Mouse (Mus musculus) G1E (cell line): ENCODE measurements around the gene Gm10643. TPM values are rescaled to one million over a fixed set of nuclear protein-coding genes. Genes with fewer than 3 reads are reported as not detected.

Experiments used
- ATAC-seq: 2 replicates; pipeline ENCODE4 v1.8.0; 2016; ENCODE audit warnings: mild to moderate bottlenecking; ENCODE audit not compliant: insufficient number of reproducible peaks, poor library complexity, low FRiP score, severe bottlenecking; ENCODE audit errors: extremely low read depth
- DNase-seq: peaks from one replicate; pipeline ENCODE4 v3.0.0; 2012; ENCODE audit warnings: low spot score
- H3K27me3 ChIP-seq: 2 replicates; pipeline ENCODE4 v1.6.1; 2012; ENCODE audit warnings: mild to moderate bottlenecking, low read length, inconsistent platforms; ENCODE audit not compliant: insufficient read depth
- H3K36me3 ChIP-seq: replicated peaks from 2 replicates; pipeline ENCODE3; 2012; ENCODE audit warnings: mild to moderate bottlenecking, inconsistent platforms
- H3K4me1 ChIP-seq: 2 replicates; pipeline ENCODE4 v1.6.1; 2012; ENCODE audit warnings: low read depth, low read length, inconsistent platforms, mixed read lengths; ENCODE audit not compliant: insufficient read depth
- H3K4me3 ChIP-seq: 2 replicates; pipeline ENCODE4 v1.5.1; 2012; ENCODE audit warnings: low read depth, mild to moderate bottlenecking, inconsistent platforms, low read length, moderate library complexity, mixed read lengths
- H3K9me3 ChIP-seq: replicated peaks from 2 replicates; pipeline ENCODE4 v1.6.1; 2012; ENCODE audit warnings: inconsistent platforms
- CTCF ChIP-seq: IDR thresholded peaks from 2 replicates; pipeline ENCODE4 v1.5.1; 2012; ENCODE audit warnings: low read depth, low read length, inconsistent platforms, mixed read lengths
- GATA1 ChIP-seq: IDR thresholded peaks from 2 replicates; pipeline ENCODE4 v1.6.1; 2012; ENCODE audit warnings: borderline replicate concordance, low read length, inconsistent platforms, mixed read lengths
- GATA2 ChIP-seq: IDR thresholded peaks from 2 replicates; pipeline ENCODE4 v1.6.1; 2012; ENCODE audit warnings: low read depth, low read length, inconsistent platforms, borderline replicate concordance
- POLR2AphosphoS5 ChIP-seq: IDR thresholded peaks from 2 replicates; pipeline ENCODE4 v1.6.1; 2012; ENCODE audit warnings: low read depth, low read length, inconsistent platforms; ENCODE audit not compliant: insufficient replicate concordance
- TAL1 ChIP-seq: conservative IDR thresholded peaks from 2 replicates; pipeline ENCODE4 v1.6.1; 2012; ENCODE audit warnings: low read depth, low read length, inconsistent platforms, mixed read lengths
- polyA plus RNA-seq: library from polyadenylated mRNA; stranded (reverse); fragments of >175 nt; gene quantifications from 2 replicates; pipeline ENCODE4 v1.2.3, GENCODE M21; 2012
- total RNA-seq, 2 experiments: library from RNA; stranded (forward) in 1 of 2; stranded (reverse) in 1 of 2; fragments of 200-1000 nt in 1 of 2; fragments of >200 nt in 1 of 2; fragmentation: Nextera tagmentation in 1 of 2; gene quantifications; 2 replicates each; pipeline ENCODE4 v1.2.3; 2014 to 2017

Gene Gm10643
- total and polyA plus RNA-seq, 3 experiments: 0.05 to 2.0 (median 1.3) TPM

- DNase-seq: no peak
- Histone ChIP-seq H3K27me3 (no peaks in the 10 kb centered on the region), H3K36me3 (peaks cover 96% of the 10 kb centered on the region), H3K4me3 (no peak overlapping the region), H3K4me1 (0 out of 2 replicates have a peak, but pooled peaks cover 3% of the 10 kb centered on the region), H3K9me3 (no peaks in the 10 kb centered on the region)
- no peak for TF ChIP-seq POLR2AphosphoS5
- no peak for TF ChIP-seq TAL1
- TF ChIP-seq GATA2: no peak
- TF ChIP-seq CTCF: no peak
- TF ChIP-seq GATA1: no peak
- no peak for ATAC-seq
Measured at GRCm38 (mm10) chr8:84084341-84085115, 19.6 kb upstream of the Gm10643 start.

GRCm38 (mm10) chr8:84083829-84084241, 18.9 kb upstream of the Gm10643 start:
- Histone ChIP-seq H3K27me3 (no peaks in the 10 kb centered on the region), H3K4me3 (no peak overlapping the region), H3K36me3 (peaks cover 96% of the 10 kb centered on the region), H3K9me3 (no peaks in the 10 kb centered on the region), H3K4me1 (0 out of 2 replicates have a peak, but pooled peaks cover 4% of the 10 kb centered on the region)
- TF ChIP-seq GATA1 (no peak), CTCF (no peak), POLR2AphosphoS5 (no peak), GATA2 (no peak)
- ATAC-seq (no peak), DNase-seq (no peak)

- 0 out of 2 replicates have a peak, but pooled peaks cover 4% of the 10 kb centered on the region for H3K4me1 ChIP-seq
- ATAC-seq (no peak), DNase-seq (no peak)
- no peaks in the 10 kb centered on the region for H3K27me3 ChIP-seq
- H3K4me3 ChIP-seq: no peak overlapping the region
- TF ChIP-seq GATA2: no peak
- TF ChIP-seq CTCF: no peak
- no peak for TF ChIP-seq POLR2AphosphoS5
- TF ChIP-seq TAL1: no peak
- TF ChIP-seq GATA1: no peak
- no peaks in the 10 kb centered on the region for H3K9me3 ChIP-seq
- peaks cover 93% of the 10 kb centered on the region for H3K36me3 ChIP-seq
Measured at GRCm38 (mm10) chr8:84079206-84079605, 14.3 kb upstream of the Gm10643 start.

DNA sequence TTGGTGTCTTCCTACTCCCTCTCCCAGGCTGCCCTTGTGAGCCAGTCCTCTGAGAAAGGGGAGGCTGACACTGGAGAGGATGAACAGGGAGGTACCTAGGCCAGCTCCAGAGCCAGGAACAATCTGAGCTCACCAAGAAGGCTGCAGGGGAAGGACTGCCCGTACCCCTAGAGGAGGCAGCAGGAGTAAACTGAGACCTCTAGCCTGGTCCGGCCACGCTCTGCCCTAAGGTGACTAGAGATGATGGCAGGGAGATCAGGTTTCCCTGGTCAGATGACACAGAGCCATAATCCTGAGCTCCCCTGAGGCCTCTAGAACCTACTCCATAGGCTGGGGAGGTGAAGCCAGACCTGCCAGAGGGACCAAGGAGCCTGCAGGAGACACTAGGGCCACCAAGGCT, 11.9 kb upstream of the Gm10643 start:
- Histone ChIP-seq H3K36me3 (peaks cover 90% of the 10 kb centered on the region), H3K27me3 (no peaks in the 10 kb centered on the region), H3K4me3 (no peak overlapping the region), H3K9me3 (no peaks in the 10 kb centered on the region), H3K4me1 (peaks cover 16% of the 10 kb centered on the region)
- ATAC-seq: no peak
- TF ChIP-seq GATA1 (no peak), CTCF (no peak), GATA2 (no peak), POLR2AphosphoS5 (no peak), TAL1 (no peak)
- DNase-seq: no peak

DNA sequence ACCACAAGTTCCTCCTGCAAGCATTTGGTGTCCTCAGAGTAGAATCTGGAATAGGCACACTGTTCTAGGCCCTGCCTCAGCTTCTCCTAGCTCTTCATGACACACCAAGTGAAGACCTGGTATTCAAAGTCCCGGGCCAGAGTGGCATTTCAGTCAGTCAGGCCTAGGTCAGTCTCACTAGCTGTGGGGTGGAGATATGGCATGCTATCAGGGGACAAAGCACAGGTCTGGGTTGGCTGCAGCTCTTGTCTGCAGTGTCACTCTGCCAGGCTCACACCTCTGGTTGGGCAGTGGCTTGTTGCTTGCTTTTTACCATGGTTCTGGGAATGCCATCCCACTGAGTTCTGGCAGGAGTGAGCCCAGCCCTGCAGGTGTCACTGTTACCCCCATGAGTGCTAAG, 11.5 kb upstream of the Gm10643 start:
- Histone ChIP-seq H3K9me3 (no peaks in the 10 kb centered on the region), H3K4me3 (no peak overlapping the region), H3K27me3 (no peaks in the 10 kb centered on the region), H3K36me3 (peaks cover 89% of the 10 kb centered on the region), H3K4me1 (peaks cover 19% of the 10 kb centered on the region)
- no peak for ATAC-seq
- DNase-seq: no peak
- TF ChIP-seq TAL1 (no peak), POLR2AphosphoS5 (no peak), GATA2 (no peak), CTCF (no peak), GATA1 (no peak)

DNA sequence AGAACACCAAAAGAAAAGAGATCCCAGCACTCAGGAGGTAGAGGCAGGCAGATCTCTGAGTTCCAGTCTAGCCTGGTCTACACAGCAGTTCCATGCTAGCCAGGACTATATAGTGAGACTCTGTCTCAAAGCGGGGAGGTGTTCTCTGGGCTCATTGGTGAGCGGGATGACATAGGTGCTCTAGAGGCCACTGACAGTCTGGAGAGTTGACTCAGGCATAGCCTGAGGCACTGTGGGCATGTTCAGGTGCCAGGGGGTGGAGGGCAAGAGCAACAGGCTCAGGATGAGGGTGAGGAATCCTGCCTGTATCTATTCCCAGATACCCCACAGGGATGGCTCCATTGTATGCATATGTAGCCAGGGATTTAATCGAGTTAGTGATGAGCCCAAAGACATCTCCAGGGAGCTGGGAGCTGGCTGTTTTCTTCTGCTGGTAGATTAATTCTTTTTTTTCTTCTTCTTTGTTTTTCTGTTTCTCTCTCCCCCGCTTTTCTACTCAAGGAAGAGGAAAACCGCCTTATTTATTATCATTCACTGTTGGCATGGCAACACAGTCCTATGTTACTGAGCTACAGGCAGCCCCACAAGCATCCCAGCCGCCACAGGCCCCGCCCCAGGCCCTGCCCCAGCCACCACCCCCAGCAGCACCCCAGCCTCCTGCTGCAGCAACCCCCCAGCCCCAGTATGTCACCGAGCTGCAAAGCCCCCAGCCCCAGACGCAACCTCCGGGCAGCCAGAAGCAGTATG, 8.5 kb upstream of the Gm10643 start:
- TF ChIP-seq POLR2AphosphoS5 (no peak), GATA1 (no peak), CTCF (no peak), TAL1 (no peak), GATA2 (no peak)
- H3K4me1 ChIP-seq: peaks cover 43% of the 10 kb centered on the region
- no peak for ATAC-seq
- H3K27me3 ChIP-seq: no peaks in the 10 kb centered on the region
- H3K9me3 ChIP-seq: no peaks in the 10 kb centered on the region
- no peak for DNase-seq
- H3K4me3 ChIP-seq: no peak overlapping the region
- peaks cover 82% of the 10 kb centered on the region for H3K36me3 ChIP-seq
